Mouse (Mus musculus) intestine, embryonic 16.5 days (tissue): ENCODE results near the gene Mios. TPM values are rescaled to one million over a fixed set of nuclear protein-coding genes. Genes with fewer than 3 reads are reported as not detected.

Source experiments
- ATAC-seq: fragments of 200-750 bp; cut with Nextera tagmentation; 2 replicates; pipeline ENCODE4 v1.8.0; 2017; ENCODE audit warnings: moderate TSS enrichment, moderate library complexity
- H3K27ac ChIP-seq: fragments of 300-500 bp; sonication (generic); 2 replicates; pipeline ENCODE4 v1.5.1; 2014; ENCODE audit warnings: mild to moderate bottlenecking, low read length
- H3K27me3 ChIP-seq: fragments of 300-500 bp; sonication (generic); replicated peaks from 2 replicates; pipeline ENCODE4 v1.6.1; 2014; ENCODE audit warnings: low read length, control low read depth, mixed read lengths; ENCODE audit not compliant: control insufficient read depth, insufficient read depth
- H3K36me3 ChIP-seq: fragments of 300-500 bp; sonication (generic); 2 replicates; pipeline ENCODE4 v1.6.1; 2014; ENCODE audit warnings: low read length, control low read depth; ENCODE audit not compliant: control insufficient read depth, insufficient read depth
- H3K4me1 ChIP-seq: fragments of 300-500 bp; sonication (generic); 2 replicates; pipeline ENCODE4 v1.6.1; 2014; ENCODE audit warnings: low read length, control low read depth, mixed read lengths; ENCODE audit not compliant: control insufficient read depth, insufficient read depth
- H3K4me2 ChIP-seq: fragments of 300-500 bp; sonication (generic); 2 replicates; pipeline ENCODE4 v1.6.1; 2014; ENCODE audit warnings: low read depth, low read length, control low read depth
- H3K4me3 ChIP-seq: fragments of 300-500 bp; sonication (generic); 2 replicates; pipeline ENCODE4 v1.5.1; 2014; ENCODE audit warnings: mild to moderate bottlenecking, low read length
- H3K9ac ChIP-seq: fragments of 300-500 bp; sonication (generic); 2 replicates; pipeline ENCODE4 v1.6.1; 2014; ENCODE audit warnings: low read depth, low read length
- H3K9me3 ChIP-seq: fragments of 300-500 bp; sonication (generic); 2 replicates; pipeline ENCODE4 v1.6.1; 2016; ENCODE audit warnings: low read length, control low read depth; ENCODE audit not compliant: control insufficient read depth
- WGBS: fragments of 180-500 bp; shearing (Covaris S2); extraction: QIAGEN DNeasy Blood & Tissue Kit; methylation state at CpG from one replicate; pipeline ENCODE4 v1.1.7; 2014; 5-methylcytosine and 5-hydroxymethylcytosine counted together
- polyA plus RNA-seq: library from polyadenylated mRNA; unstranded; fragments of >200 nt; fragmentation: Nextera tagmentation; extraction: Ambion mirVana; gene quantifications from 2 replicates; pipeline ENCODE4 v1.2.1, GENCODE M21; 2015

Gene Mios
- polyA plus RNA-seq, 1 experiment from 2014 or later, result 16.9 TPM

GRCm38 (mm10) chr6:8271047-8271446 lies 62.0 kb downstream of the Mios start:
- 77% methylated on average over 3 of the region's 3 CpGs for WGBS
- Histone ChIP-seq H3K27ac (no peak overlapping the region), H3K4me2 (no peak overlapping the region), H3K27me3 (no peaks in the 10 kb centered on the region), H3K9ac (no peak overlapping the region), H3K36me3 (no peaks in the 10 kb centered on the region), H3K9me3 (no peaks in the 10 kb centered on the region), H3K4me3 (no peak overlapping the region), H3K4me1 (no peaks in the 10 kb centered on the region; the same call in 1 of the 2 replicates)
- ATAC-seq, result peak; percentile 68

DNA sequence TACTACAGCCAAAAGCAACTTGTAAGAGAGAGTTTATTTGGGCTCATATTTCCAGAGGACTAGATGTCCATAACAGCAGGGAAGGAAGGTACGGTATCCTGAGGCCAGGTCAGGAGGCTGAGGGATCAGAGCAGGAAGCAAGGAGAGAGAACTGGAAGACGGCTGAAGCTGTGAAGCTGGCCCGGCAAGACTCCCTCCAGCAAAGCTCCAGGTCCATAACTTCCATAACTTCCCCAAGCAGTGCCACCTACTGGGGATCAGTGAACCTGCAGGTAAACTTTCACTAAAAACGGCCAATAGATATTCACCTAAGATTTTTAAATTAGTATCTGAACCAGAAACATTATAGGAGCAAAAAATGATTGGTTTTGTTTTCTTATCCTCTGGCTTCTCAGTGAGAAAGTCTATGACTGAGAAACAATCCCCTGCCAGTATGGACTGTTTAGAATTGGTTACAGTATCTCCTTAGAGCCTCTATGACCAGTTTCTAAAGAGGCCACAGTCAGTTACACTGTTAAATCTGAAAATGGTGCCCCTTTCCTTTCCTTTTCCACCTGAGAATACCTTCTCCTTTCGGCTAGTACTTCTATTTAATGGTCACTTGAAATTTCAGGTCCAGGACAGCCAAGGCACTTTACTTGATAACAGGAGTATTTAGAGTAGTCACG lies 65.5 kb downstream of the Mios start:
- no peak for ATAC-seq
- WGBS, result 40% methylated on average over 6 of the region's 6 CpGs
- H3K27ac ChIP-seq, result no peak overlapping the region

GRCm38 (mm10) chr6:8275098-8275497 lies 66.1 kb downstream of the Mios start:
- ATAC-seq, result no peak
- H3K9me3 ChIP-seq, result no peaks in the 10 kb centered on the region

More for the DNA sequence above, 65.5 kb downstream of the Mios start:
- H3K9ac ChIP-seq, result no peak overlapping the region
- H3K4me1 ChIP-seq, result no peaks in the 10 kb centered on the region; the same call in 1 of the 2 replicates
- no peaks in the 10 kb centered on the region for H3K27me3 ChIP-seq
- no peak overlapping the region for H3K4me3 ChIP-seq
- H3K9me3 ChIP-seq, result no peaks in the 10 kb centered on the region
- no peak overlapping the region for H3K4me2 ChIP-seq
- no peaks in the 10 kb centered on the region for H3K36me3 ChIP-seq

GRCm38 (mm10) chr6:8276431-8276830 lies 67.4 kb downstream of the Mios start:
- 0 out of 2 replicates have a peak, but pooled peaks have one; percentile 44 for ATAC-seq
- Histone ChIP-seq H3K4me1 (no peaks in the 10 kb centered on the region), H3K27ac (no peak overlapping the region), H3K27me3 (no peaks in the 10 kb centered on the region), H3K9ac (no peak overlapping the region), H3K9me3 (no peaks in the 10 kb centered on the region), H3K4me2 (no peak overlapping the region), H3K4me3 (no peak overlapping the region), H3K36me3 (no peaks in the 10 kb centered on the region)
- 55% methylated on average over 4 of the region's 4 CpGs for WGBS

More at GRCm38 (mm10) chr6:8275098-8275497, 66.1 kb downstream of the Mios start:
- WGBS, result 24% methylated on average over 1 of the region's 1 CpGs
- Histone ChIP-seq H3K27me3 (no peaks in the 10 kb centered on the region), H3K4me3 (no peak overlapping the region), H3K9ac (no peak overlapping the region), H3K4me2 (no peak overlapping the region), H3K4me1 (no peaks in the 10 kb centered on the region), H3K36me3 (no peaks in the 10 kb centered on the region), H3K27ac (no peak overlapping the region)

DNA sequence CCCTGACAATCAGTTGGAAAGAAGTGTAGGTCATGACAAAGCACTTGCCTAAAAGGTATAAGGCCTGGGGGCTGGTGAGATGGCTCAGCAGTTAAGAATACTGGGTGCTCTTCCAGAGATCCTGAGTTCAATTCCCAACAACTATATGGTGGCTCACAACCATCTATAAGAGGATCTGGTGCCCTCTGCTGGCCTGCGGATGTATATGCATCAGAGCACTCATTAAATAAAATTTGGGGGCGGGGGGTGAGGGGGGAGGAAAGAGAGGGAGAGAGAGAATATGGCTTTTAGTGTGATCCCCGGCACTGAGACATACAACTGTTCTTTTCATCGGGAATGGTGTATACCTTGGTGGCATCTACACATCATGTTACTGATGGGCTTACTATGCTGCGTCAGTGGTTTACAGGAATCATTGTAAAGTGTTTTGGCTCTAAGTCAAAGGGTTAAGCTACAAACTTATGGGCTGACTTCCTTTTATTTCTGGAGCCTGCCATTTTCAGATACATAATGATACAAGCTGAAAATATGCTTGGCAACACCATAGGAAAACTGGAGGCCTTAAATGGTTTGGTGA lies 69.5 kb downstream of the Mios start:
- WGBS, result 78% methylated on average over 5 of the region's 5 CpGs
- no peaks in the 10 kb centered on the region for H3K27me3 ChIP-seq
- H3K27ac ChIP-seq, result no peak overlapping the region
- H3K9me3 ChIP-seq, result no peaks in the 10 kb centered on the region
- ATAC-seq, result no peak
- no peak overlapping the region for H3K4me3 ChIP-seq
- no peaks in the 10 kb centered on the region for H3K4me1 ChIP-seq
- H3K36me3 ChIP-seq, result no peaks in the 10 kb centered on the region
- no peak overlapping the region for H3K4me2 ChIP-seq
- H3K9ac ChIP-seq, result no peak overlapping the region

DNA sequence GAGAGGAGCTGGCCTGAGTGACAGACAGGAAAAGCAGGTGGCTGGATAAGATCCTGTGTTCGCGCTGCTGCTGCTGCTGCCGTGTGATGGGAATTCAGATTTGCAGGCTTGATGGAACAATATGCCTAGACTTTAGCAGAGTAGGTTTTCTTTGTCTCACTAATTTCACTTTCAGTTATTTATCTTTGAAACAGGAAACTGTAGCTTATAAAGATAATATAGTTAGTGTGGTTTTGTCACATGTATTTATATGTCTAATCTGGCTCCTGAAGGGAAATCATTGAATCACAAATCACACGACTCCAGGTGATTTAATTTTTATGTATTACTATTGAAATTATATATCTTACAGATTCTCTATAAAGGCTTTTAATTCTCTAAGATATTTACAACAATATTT lies 74.2 kb downstream of the Mios start:
- ATAC-seq, result no peak
- no peaks in the 10 kb centered on the region for H3K9me3 ChIP-seq
- 89% methylated on average over 4 of the region's 4 CpGs for WGBS

GRCm38 (mm10) chr6:8285401-8285960 lies 76.5 kb downstream of the Mios start:
- H3K9ac ChIP-seq, result no peak overlapping the region
- 68% methylated on average over 3 of the region's 3 CpGs for WGBS
- no peaks in the 10 kb centered on the region for H3K27me3 ChIP-seq
- H3K9me3 ChIP-seq, result no peaks in the 10 kb centered on the region
- H3K4me1 ChIP-seq, result no peaks in the 10 kb centered on the region
- no peak overlapping the region for H3K4me2 ChIP-seq
- H3K27ac ChIP-seq, result no peak overlapping the region
- H3K36me3 ChIP-seq, result no peaks in the 10 kb centered on the region
- no peak overlapping the region for H3K4me3 ChIP-seq
- no peak for ATAC-seq

More for the DNA sequence above, 74.2 kb downstream of the Mios start:
- H3K36me3 ChIP-seq, result no peaks in the 10 kb centered on the region
- H3K27ac ChIP-seq, result no peak overlapping the region
- H3K4me2 ChIP-seq, result no peak overlapping the region
- H3K4me1 ChIP-seq, result no peaks in the 10 kb centered on the region
- H3K4me3 ChIP-seq, result no peak overlapping the region
- H3K27me3 ChIP-seq, result no peaks in the 10 kb centered on the region
- H3K9ac ChIP-seq, result no peak overlapping the region

Other genes with a start within 250 kb of the Mios start
- 2.2 and 2.4 TPM in 2 replicates for gene Col28a1, start 16.6 kb upstream of the Mios start, polyA plus RNA-seq
- gene Rpa3, start 50.0 kb downstream of the Mios start, polyA plus RNA-seq, result 119 and 126 TPM in 2 replicates
- 27.0 and 29.4 TPM in 2 replicates for gene Umad1, start 50.1 kb downstream of the Mios start, polyA plus RNA-seq
- 5.6 and 6.2 TPM in 2 replicates for gene Gm45062, start 50.2 kb downstream of the Mios start, polyA plus RNA-seq